Mouse (Mus musculus) olfactory bulb, adult 2 months (tissue): ENCODE data around the gene Slc25a47.
A peak's percentile ranks its signal among the peaks of the same experiment; 100 is the strongest.

Source experiments
- CTCF ChIP-seq: fragments of 200-500 bp; IDR thresholded peaks from 2 replicates; pipeline ENCODE4 v1.5.1; 2012; ENCODE audit warnings: low read depth, mild to moderate bottlenecking, low read length, moderate library complexity; ENCODE audit not compliant: insufficient read depth
- POLR2A ChIP-seq: fragments of 200-500 bp; IDR thresholded peaks from 2 replicates; pipeline ENCODE4 v1.6.1; 2012; ENCODE audit warnings: mild to moderate bottlenecking, low read depth, low read length, moderate library complexity; ENCODE audit not compliant: insufficient read depth

- peak; percentile 62; the same call in 1 of the 2 replicates for TF ChIP-seq POLR2A
- TF ChIP-seq CTCF, result no peak
Measured at GRCm38 (mm10) chr12:108835208-108835839, 522 bp upstream of the Slc25a47 start.
